Mouse (Mus musculus): ENCODE results near the gene Cst13. TPM values are rescaled to one million over a fixed set of nuclear protein-coding genes. Genes with fewer than 3 reads are reported as not detected.

The Cst13 gene
- polyA plus RNA-seq, 1 experiment from 2014 or later = not detected

- 16% methylated on average over 2 of the region's 2 CpGs for WGBS
- no peak for DNase-seq (ENCODE audit: extremely low spot score, low spot score)
- H3K27ac ChIP-seq = peak overlapping the region; percentile 30; the same call in 1 of the 2 replicates
These were observed 58.8 kb downstream of the Cst13 start for GRCm38 (mm10) chr2:148878641-148879130.

GRCm38 (mm10) chr2:148879199-148879598 is 59.3 kb downstream of the Cst13 start:
- H3K4me3 ChIP-seq = no peak overlapping the region
- no peak for DNase-seq (ENCODE audit: extremely low spot score, low spot score)
- peaks cover 36% of the 10 kb centered on the region for H3K4me1 ChIP-seq
- 0 out of 2 replicates have a peak overlapping the region, but pooled peaks have one; percentile 30 for H3K27ac ChIP-seq
- 50% methylated on average over 1 of the region's 1 CpGs for WGBS
- no peaks in the 10 kb centered on the region for H3K36me3 ChIP-seq (replicated peaks)
- no peaks in the 10 kb centered on the region for H3K27me3 ChIP-seq (ENCODE audit: poor library complexity, severe bottlenecking)
- no peaks in the 10 kb centered on the region for H3K9me3 ChIP-seq

More at GRCm38 (mm10) chr2:148878641-148879130, 58.8 kb downstream of the Cst13 start:
- Histone ChIP-seq H3K4me3 (no peak overlapping the region), H3K27me3 (ENCODE audit: poor library complexity, severe bottlenecking) (no peaks in the 10 kb centered on the region), H3K4me1 (peaks cover 41% of the 10 kb centered on the region), H3K36me3 (replicated peaks) (no peaks in the 10 kb centered on the region; the same call in 1 of the 2 replicates), H3K9me3 (no peaks in the 10 kb centered on the region)

Other genes with a start within 250 kb of the Cst13 start
- 160 and 162 TPM in 2 replicates for gene Nxt1, start 147.5 kb upstream of the Cst13 start, polyA plus RNA-seq (2016; fragmentation: Nextera tagmentation; extraction: Ambion mirVana)
- gene Gzf1, start 139.1 kb upstream of the Cst13 start, polyA plus RNA-seq (2016; fragmentation: Nextera tagmentation; extraction: Ambion mirVana) = 25.8 and 29.6 TPM in 2 replicates
- 5.1 and 5.5 TPM in 2 replicates for gene Napb, start 87.6 kb upstream of the Cst13 start, polyA plus RNA-seq (2016; fragmentation: Nextera tagmentation; extraction: Ambion mirVana)
- not detected in 2 replicates for gene Cstl1, start 69.7 kb upstream of the Cst13 start, polyA plus RNA-seq (2016; fragmentation: Nextera tagmentation; extraction: Ambion mirVana)
- not detected in 2 replicates for gene Cst11, start 48.6 kb upstream of the Cst13 start, polyA plus RNA-seq (2016; fragmentation: Nextera tagmentation; extraction: Ambion mirVana)
- not detected in 2 replicates for gene 8030411F24Rik, start 38.1 kb upstream of the Cst13 start, polyA plus RNA-seq (2016; fragmentation: Nextera tagmentation; extraction: Ambion mirVana)
- not detected in 2 replicates for gene Cst12, start 30.7 kb upstream of the Cst13 start, polyA plus RNA-seq (2016; fragmentation: Nextera tagmentation; extraction: Ambion mirVana)
- not detected in 2 replicates for gene Cst8, start 21.3 kb upstream of the Cst13 start, polyA plus RNA-seq (2016; fragmentation: Nextera tagmentation; extraction: Ambion mirVana)
- not detected in 2 replicates for gene Cst9, start 15.1 kb downstream of the Cst13 start, polyA plus RNA-seq (2016; fragmentation: Nextera tagmentation; extraction: Ambion mirVana)
- gene 9230104L09Rik, start 45.0 kb downstream of the Cst13 start, polyA plus RNA-seq (2016; fragmentation: Nextera tagmentation; extraction: Ambion mirVana) = not detected in 2 replicates
- gene Cst3, start 55.6 kb downstream of the Cst13 start, polyA plus RNA-seq (2016; fragmentation: Nextera tagmentation; extraction: Ambion mirVana) = 287 and 297 TPM in 2 replicates
- not detected in 2 replicates for gene Gm1330, start 183.2 kb downstream of the Cst13 start, polyA plus RNA-seq (2016; fragmentation: Nextera tagmentation; extraction: Ambion mirVana)
- gene Gm10750, start 197.2 kb downstream of the Cst13 start, polyA plus RNA-seq (2016; fragmentation: Nextera tagmentation; extraction: Ambion mirVana) = not detected in 2 replicates

All from forebrain, embryonic 10.5 days (tissue).